Mouse (Mus musculus) kidney, embryonic 15.5 days (tissue): ENCODE data around the gene RPS10-NUDT3. TPM values are rescaled to one million over a fixed set of nuclear protein-coding genes. Genes with fewer than 3 reads are reported as not detected.

Source experiments
- ATAC-seq: fragments of 200-750 bp; cut with Nextera tagmentation; replicated peaks from 2 replicates; pipeline ENCODE4 v1.8.0; 2017; ENCODE audit warnings: moderate TSS enrichment; ENCODE audit not compliant: low FRiP score
- H3K27ac ChIP-seq: fragments of 300-500 bp; sonication (generic); 2 replicates; pipeline ENCODE4 v1.5.1; 2015; ENCODE audit warnings: mild to moderate bottlenecking, inconsistent platforms
- H3K27me3 ChIP-seq: fragments of 300-500 bp; sonication (generic); 2 replicates; pipeline ENCODE4 v1.6.1; 2015; ENCODE audit warnings: inconsistent platforms
- H3K36me3 ChIP-seq: fragments of 300-500 bp; sonication (generic); 2 replicates; pipeline ENCODE4 v1.6.1; 2015; ENCODE audit warnings: inconsistent platforms
- H3K4me1 ChIP-seq: fragments of 300-500 bp; sonication (generic); 2 replicates; pipeline ENCODE4 v1.6.1; 2015; ENCODE audit warnings: inconsistent platforms
- H3K4me2 ChIP-seq: fragments of 300-500 bp; sonication (generic); 2 replicates; pipeline ENCODE4 v1.6.1; 2015; ENCODE audit warnings: moderate library complexity, mild to moderate bottlenecking, inconsistent platforms
- H3K4me3 ChIP-seq: fragments of 300-500 bp; sonication (generic); replicated peaks from 2 replicates; pipeline ENCODE4 v1.5.1; 2015; ENCODE audit warnings: mild to moderate bottlenecking, inconsistent platforms
- H3K9ac ChIP-seq: fragments of 300-500 bp; sonication (generic); 2 replicates; pipeline ENCODE4 v1.6.1; 2015; ENCODE audit warnings: mild to moderate bottlenecking, inconsistent platforms
- H3K9me3 ChIP-seq: fragments of 300-500 bp; sonication (generic); replicated peaks from 2 replicates; pipeline ENCODE4 v1.6.1; 2016; ENCODE audit warnings: inconsistent platforms
- WGBS: fragments of 180-500 bp; shearing (Covaris S2); methylation state at CpG from one replicate; pipeline ENCODE4 v1.1.7; 2015; ENCODE audit warnings: mixed read lengths; 5-methylcytosine and 5-hydroxymethylcytosine counted together
- polyA plus RNA-seq: library from polyadenylated mRNA; unstranded; fragments of >200 nt; fragmentation: Nextera tagmentation; extraction: Ambion mirVana; gene quantifications from 2 replicates; pipeline ENCODE4 v1.2.1, GENCODE M21; 2015

RPS10-NUDT3 gene
- polyA plus RNA-seq, 1 experiment from 2014 or later = not detected

DNA sequence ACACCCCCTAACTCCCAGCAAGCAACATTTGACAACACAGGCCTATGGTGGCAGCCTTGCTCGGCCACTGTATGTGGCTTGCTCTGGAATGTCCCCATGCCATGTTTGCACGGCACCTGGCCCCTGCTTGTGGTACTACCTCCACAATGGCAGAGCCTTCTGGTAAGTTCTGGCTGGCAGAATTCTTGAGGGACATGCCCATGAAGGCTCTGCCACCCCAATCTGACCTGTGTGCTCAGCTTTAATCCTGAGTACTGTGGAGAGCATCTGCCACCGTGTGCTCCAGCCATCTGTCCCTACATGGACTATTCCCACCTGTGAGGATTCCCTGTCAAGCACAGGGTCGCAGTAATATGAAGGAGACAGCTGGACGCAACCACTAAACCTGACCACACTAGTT is 34.2 kb downstream of the RPS10-NUDT3 start:
- H3K27ac ChIP-seq = no peak overlapping the region
- H3K4me3 ChIP-seq = no peak overlapping the region
- H3K9me3 ChIP-seq = no peaks in the 10 kb centered on the region
- peaks cover 51% of the 10 kb centered on the region for H3K4me1 ChIP-seq
- no peak for ATAC-seq
- no peak overlapping the region for H3K9ac ChIP-seq
- H3K4me2 ChIP-seq = no peak overlapping the region
- no peaks in the 10 kb centered on the region for H3K27me3 ChIP-seq
- H3K36me3 ChIP-seq = peaks cover 10% of the 10 kb centered on the region
- 72% methylated on average over 5 of the region's 5 CpGs for WGBS

DNA sequence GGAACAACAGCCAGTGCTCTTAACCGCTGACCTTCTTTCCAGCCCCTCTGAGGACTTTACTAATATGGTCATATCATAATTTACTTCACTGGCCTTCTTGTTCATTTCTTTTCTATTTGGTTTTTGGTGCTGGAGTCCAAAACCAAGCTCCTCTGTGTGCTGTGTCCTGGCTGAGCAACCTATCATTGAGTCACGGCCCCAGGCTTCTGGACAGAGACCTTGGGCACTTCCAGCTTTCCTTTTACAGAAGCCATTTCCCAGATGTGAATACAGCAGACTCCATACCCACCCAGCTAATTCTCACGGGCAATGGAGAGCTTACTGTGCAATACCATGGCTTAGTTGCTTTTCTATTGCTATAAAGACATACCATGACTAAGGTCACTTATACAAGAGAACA is 34.7 kb downstream of the RPS10-NUDT3 start:
- H3K4me2 ChIP-seq = no peak overlapping the region
- no peak for ATAC-seq
- 79% methylated on average over 3 of the region's 3 CpGs for WGBS
- H3K9me3 ChIP-seq = no peaks in the 10 kb centered on the region
- peaks cover 15% of the 10 kb centered on the region for H3K36me3 ChIP-seq
- H3K27ac ChIP-seq = no peak overlapping the region
- no peak overlapping the region for H3K4me3 ChIP-seq
- no peak overlapping the region for H3K9ac ChIP-seq
- no peaks in the 10 kb centered on the region for H3K27me3 ChIP-seq
- H3K4me1 ChIP-seq = peaks cover 57% of the 10 kb centered on the region

DNA sequence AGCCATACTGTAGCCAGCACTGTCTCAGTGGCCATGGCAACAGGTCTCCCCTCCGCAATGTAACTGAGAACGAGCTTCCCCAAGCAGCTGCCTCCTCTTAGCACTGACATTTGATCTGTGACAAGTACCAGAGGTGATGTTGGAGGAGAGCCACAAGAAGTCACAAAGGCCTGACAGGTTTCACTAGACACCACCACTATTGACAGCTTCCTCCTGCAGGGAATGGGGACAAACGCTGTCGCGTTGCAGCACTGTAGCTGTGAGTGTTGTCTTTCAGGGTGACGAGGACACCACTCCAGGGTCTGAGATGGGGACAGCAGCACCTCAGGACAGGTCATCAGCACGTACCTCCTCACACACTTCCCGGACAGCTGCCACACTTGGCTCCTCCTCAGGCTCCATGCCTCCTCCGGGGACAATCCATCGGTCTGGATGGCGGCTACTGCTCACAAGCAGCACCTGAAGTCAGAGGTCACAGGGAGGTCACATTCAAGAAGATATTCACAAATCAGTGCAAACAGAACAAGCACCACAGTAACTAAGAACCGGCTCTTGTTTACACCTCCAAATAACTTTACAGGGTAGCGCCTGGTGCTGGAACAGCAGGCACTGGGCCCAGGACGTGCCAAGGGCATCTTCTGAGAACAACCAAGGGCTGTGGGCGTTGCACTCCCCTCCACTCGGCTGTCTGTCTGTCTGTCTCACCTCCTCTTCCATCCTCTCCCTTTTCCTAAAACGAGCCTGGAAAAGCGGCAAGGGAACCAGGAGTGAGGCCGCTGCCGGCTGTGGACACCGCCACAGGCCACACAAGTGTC is 38.4 kb downstream of the RPS10-NUDT3 start:
- WGBS = 58% methylated on average over 21 of the region's 21 CpGs
- Histone ChIP-seq H3K36me3 (peaks cover 50% of the 10 kb centered on the region), H3K27me3 (no peaks in the 10 kb centered on the region), H3K4me1 (peaks cover 36% of the 10 kb centered on the region), H3K4me3 (no peak overlapping the region), H3K9me3 (no peaks in the 10 kb centered on the region), H3K4me2 (no peak overlapping the region), H3K9ac (no peak overlapping the region), H3K27ac (peak overlapping the region; percentile 30)
- ATAC-seq = peak; percentile 54

DNA sequence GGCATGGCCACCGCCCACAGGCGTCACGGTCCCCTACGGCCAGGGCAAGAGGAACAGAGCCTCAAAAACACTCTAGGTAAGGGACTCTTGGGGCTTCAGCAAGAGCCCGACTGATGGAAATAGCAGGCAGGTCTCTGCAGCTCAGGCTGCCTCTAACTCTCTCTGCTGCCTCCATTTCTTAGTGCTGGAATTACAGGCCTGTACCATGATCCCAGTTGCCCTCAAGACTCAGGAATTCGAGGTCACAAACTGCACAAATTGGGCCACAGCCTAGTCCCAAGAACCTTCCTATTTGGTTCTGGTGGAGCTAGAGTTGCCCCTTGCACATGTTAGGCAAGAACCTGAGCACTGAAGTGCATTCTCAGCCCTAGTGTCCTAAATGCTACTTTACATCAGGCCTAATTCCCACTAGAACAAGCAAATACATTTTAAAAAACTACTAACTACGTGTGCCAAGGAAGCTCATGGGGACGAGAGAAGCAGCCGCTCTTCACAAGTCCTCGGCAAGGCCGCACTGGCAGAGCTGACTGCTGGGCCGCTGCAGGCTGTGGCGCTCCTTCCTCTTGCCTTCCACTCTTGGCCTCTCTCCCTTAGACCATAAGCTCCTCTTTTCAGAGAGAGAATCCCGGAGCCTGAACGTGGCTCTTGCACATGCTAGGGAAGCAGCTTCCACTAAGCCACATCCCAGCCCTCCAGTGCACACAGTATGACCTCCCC is 39.2 kb downstream of the RPS10-NUDT3 start:
- Histone ChIP-seq H3K27ac (peak overlapping the region; percentile 30; the same call in 1 of the 2 replicates), H3K4me3 (no peak overlapping the region), H3K36me3 (peaks cover 54% of the 10 kb centered on the region), H3K9ac (no peak overlapping the region), H3K4me1 (peaks cover 28% of the 10 kb centered on the region), H3K27me3 (no peaks in the 10 kb centered on the region), H3K9me3 (no peaks in the 10 kb centered on the region), H3K4me2 (no peak overlapping the region)
- ATAC-seq = no peak
- 68% methylated on average over 15 of the region's 15 CpGs for WGBS

DNA sequence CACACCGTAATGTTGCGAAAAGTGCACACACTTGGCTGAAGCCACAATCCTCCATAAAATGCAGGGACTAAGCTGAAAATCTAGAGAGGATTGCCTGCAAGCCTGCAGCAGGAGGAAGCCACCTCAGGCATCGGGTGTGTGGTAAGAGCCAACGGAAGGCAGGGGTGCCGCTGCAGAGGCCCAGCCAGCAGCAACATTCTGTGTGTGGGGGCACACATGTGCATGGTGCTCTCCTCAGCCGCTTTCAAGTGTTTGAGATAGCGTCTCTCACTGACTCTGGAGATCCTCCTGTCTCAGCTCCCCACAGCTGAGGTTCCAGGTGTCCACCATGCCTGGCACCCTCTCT is 42.5 kb downstream of the RPS10-NUDT3 start:
- H3K36me3 ChIP-seq = peaks cover 66% of the 10 kb centered on the region
- no peak for ATAC-seq
- no peak overlapping the region for H3K9ac ChIP-seq
- no peaks in the 10 kb centered on the region for H3K9me3 ChIP-seq
- H3K27ac ChIP-seq = no peak overlapping the region
- WGBS = 98% methylated on average over 7 of the region's 7 CpGs
- H3K4me2 ChIP-seq = no peak overlapping the region
- H3K27me3 ChIP-seq = no peaks in the 10 kb centered on the region
- peaks cover 31% of the 10 kb centered on the region for H3K4me1 ChIP-seq
- H3K4me3 ChIP-seq = no peak overlapping the region

DNA sequence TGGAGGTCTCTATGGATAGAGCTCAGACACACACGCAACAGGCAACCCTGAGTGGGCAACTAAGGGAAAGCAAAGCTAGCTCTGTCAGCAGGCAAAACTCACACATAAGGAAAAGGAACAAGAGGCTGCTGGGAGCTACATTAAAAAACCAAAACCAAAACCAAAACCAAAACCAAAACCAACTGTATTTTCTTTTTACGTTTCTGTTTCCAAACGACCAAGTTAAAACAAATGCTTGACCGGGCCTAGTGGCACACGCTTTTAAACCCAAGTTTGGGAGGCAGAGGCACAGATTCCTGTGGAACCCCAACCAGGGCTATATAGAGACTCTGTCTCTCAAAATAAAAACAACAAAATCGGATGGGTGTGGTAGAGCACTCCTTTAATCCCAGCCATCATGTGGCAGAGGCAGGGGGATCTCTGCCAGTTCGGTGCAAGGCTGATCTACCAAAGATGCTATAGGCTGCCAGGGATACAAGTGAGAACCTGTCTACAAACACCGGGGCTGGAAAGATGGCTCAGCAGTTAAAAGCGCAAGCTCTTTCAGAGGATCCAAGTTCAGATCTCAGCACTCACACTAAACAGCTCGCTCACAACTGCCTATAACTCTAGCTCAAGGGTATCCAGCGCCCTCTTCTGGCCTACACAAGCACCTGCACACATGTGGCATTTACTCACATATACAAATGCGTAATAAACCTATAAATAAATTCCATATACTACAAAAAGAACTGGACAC is 43.0 kb downstream of the RPS10-NUDT3 start:
- Histone ChIP-seq H3K27ac (no peak overlapping the region), H3K36me3 (peaks cover 66% of the 10 kb centered on the region), H3K4me3 (no peak overlapping the region), H3K4me2 (no peak overlapping the region), H3K4me1 (peaks cover 29% of the 10 kb centered on the region), H3K9ac (no peak overlapping the region), H3K27me3 (no peaks in the 10 kb centered on the region), H3K9me3 (no peaks in the 10 kb centered on the region)
- 88% methylated on average over 12 of the region's 12 CpGs for WGBS
- ATAC-seq = no peak

DNA sequence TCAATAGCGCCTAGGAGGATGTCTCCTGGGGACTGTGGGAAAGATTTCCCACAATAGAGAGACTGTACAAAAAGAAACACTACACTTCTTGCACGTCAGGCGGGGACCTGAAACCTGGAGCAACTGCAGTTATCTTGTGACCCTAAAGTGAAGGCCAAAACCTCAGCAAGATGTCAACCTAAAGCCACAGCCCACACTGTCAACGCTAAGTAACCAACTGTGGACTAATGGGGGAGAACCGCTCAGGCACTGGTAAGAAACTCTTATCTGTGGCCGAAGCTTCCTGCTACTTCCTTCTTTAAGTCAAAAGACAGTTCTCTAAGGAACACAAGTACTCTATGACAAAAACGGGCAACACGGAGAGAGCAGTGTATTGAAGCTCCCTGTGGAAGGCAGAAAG is 46.8 kb downstream of the RPS10-NUDT3 start:
- no peak for ATAC-seq
- Histone ChIP-seq H3K36me3 (peaks cover 57% of the 10 kb centered on the region), H3K4me1 (peaks cover 20% of the 10 kb centered on the region), H3K9ac (no peak overlapping the region), H3K9me3 (no peaks in the 10 kb centered on the region), H3K27ac (0 out of 2 replicates have a peak overlapping the region, but pooled peaks have one; percentile 4), H3K27me3 (no peaks in the 10 kb centered on the region), H3K4me2 (no peak overlapping the region), H3K4me3 (no peak overlapping the region)
- WGBS = 78% methylated on average over 8 of the region's 8 CpGs

DNA sequence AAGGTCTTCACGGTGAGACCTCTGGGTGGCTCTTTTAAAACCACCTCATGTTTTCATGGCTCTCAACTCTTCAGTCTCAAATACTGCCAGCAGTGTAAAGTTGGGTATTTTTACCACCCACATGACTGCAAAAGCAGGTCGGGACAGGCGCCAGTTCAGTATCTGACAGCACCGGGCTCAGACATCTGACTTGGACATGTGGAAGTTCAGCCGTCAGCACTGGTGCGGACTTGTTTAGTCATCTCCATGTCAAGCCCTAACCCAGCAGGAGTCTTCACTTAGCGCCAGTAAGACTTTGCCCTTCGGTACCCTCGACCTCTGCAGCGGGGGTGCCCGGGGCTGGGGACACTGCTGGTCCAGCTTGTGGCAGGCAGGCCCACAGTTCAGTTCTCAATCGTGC is 47.8 kb downstream of the RPS10-NUDT3 start:
- Histone ChIP-seq H3K27me3 (no peaks in the 10 kb centered on the region), H3K27ac (no peak overlapping the region), H3K4me1 (peaks cover 20% of the 10 kb centered on the region), H3K4me3 (no peak overlapping the region), H3K9ac (no peak overlapping the region), H3K36me3 (peaks cover 57% of the 10 kb centered on the region), H3K4me2 (no peak overlapping the region), H3K9me3 (no peaks in the 10 kb centered on the region)
- ATAC-seq = no peak
- 79% methylated on average over 12 of the region's 12 CpGs for WGBS

DNA sequence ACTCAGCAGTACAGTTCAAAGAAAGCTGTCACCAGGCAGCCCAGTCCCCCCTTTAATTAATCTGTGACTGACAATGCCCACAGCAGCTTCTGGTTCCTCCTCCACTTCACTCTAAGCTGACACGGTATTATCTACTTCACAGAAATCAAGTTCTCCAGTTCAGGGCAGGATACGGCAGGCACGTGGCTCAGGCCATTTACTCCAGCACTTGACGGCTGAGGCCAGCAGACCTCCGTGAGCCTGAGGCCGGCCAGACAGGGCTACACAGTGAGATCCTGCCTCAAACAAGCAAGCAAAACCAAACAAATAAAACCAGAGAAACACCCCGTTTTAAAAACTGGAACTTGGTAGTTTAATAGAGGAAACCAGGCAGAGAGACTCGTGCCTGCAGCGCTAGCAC is 48.4 kb downstream of the RPS10-NUDT3 start:
- Histone ChIP-seq H3K27ac (no peak overlapping the region), H3K27me3 (no peaks in the 10 kb centered on the region), H3K4me2 (no peak overlapping the region), H3K36me3 (peaks cover 57% of the 10 kb centered on the region), H3K9ac (no peak overlapping the region), H3K4me1 (peaks cover 20% of the 10 kb centered on the region), H3K4me3 (no peak overlapping the region), H3K9me3 (no peaks in the 10 kb centered on the region)
- WGBS = 52% methylated on average over 9 of the region's 9 CpGs
- no peak for ATAC-seq

DNA sequence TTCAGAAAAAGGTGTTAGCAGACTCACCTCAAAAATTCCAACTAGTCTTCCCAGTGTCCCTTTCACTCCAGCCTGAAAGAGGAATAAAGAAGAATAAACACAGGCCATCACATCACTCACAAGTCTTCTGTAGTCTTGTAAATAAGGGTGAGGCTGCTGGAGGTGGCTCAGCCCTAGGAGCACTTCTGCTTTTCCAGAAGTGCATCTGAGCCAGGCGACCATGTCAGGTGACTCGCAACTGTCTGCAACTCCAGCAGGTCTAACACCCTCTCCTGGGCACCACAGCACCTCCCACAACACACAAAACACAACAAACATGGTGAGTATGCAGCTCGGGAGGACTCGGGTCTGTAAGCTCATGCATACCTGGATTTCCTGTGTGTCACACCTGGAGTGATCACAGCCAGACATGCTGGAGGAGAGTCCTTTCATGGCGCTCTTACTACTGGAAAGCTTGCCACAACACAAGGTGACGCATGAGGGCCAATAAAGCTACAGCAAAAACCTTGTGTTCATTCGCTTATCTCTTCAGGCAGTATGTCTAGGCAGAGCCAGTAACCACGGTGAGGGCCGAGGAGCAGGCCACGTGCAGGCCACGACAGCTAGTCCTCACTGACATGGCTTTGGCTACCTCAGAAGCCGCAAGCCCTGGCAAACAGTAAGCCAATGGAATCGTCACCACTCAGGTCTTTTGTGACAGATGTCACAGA is 51.7 kb downstream of the RPS10-NUDT3 start:
- no peak for ATAC-seq
- peaks cover 72% of the 10 kb centered on the region for H3K36me3 ChIP-seq
- WGBS = 90% methylated on average over 13 of the region's 13 CpGs
- no peaks in the 10 kb centered on the region for H3K27me3 ChIP-seq
- H3K9ac ChIP-seq = no peak overlapping the region
- H3K4me1 ChIP-seq = peaks cover 15% of the 10 kb centered on the region
- no peak overlapping the region for H3K4me2 ChIP-seq
- H3K27ac ChIP-seq = no peak overlapping the region
- no peaks in the 10 kb centered on the region for H3K9me3 ChIP-seq
- no peak overlapping the region for H3K4me3 ChIP-seq

DNA sequence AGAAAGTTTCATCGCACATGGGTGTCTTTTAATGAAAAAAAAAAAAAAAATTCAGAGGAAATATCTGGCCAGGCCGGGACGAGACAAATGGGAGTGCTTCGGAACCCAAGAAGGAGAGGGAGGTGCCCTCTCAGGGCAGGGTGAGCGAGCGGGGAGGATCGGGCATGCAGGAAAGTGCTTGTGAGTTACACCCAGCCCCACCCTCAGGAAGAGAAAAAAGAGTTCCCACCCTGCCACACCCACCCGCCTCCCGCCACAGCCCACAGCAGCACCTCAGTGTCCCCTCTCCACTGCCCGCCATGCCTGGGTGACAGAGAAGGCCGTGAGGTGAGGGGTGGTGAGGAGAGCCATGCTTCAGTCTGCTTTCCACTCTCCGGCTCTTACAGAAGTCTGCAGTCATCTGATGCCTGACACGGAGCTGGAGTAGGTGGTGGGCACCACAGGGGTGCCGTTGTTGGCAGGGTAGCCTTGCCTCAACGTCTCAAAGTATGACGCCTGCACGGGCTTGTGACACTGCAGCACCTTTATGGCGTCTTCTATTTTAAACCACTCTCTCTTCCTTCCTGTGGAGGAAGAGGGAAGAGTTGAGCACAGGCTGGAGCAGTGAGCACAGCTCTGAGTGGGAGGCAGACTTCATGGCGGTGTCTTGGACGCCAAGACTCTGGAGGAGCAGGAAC is 54.5 kb downstream of the RPS10-NUDT3 start:
- 77% methylated on average over 18 of the region's 20 CpGs for WGBS
- no peaks in the 10 kb centered on the region for H3K9me3 ChIP-seq
- H3K27me3 ChIP-seq = no peaks in the 10 kb centered on the region
- H3K4me2 ChIP-seq = no peak overlapping the region
- H3K4me1 ChIP-seq = no peaks in the 10 kb centered on the region
- no peak overlapping the region for H3K27ac ChIP-seq
- H3K36me3 ChIP-seq = peaks cover 89% of the 10 kb centered on the region
- no peak overlapping the region for H3K9ac ChIP-seq
- no peak overlapping the region for H3K4me3 ChIP-seq
- no peak for ATAC-seq
